Mouse (Mus musculus) kidney, postnatal 10 days (tissue): ENCODE measurements around the gene Tpd52l1.
"Not testable (repeated sequence)": the region's sequence is repeated elsewhere in the genome, so short reads cannot be mapped to it uniquely, and the experiment has no call there.

Experiments used
- DNase-seq: peaks from one replicate; pipeline ENCODE4 v3.0.0; 2021; ENCODE audit warnings: mixed read lengths

Tpd52l1 gene

GRCm38 (mm10) chr10:31445291-31446124, at the start of gene Tpd52l1:
Gene Tpd52l1, minus strand, starts transcription at chr10:31445958.
- peak; percentile 92 for DNase-seq

DNA sequence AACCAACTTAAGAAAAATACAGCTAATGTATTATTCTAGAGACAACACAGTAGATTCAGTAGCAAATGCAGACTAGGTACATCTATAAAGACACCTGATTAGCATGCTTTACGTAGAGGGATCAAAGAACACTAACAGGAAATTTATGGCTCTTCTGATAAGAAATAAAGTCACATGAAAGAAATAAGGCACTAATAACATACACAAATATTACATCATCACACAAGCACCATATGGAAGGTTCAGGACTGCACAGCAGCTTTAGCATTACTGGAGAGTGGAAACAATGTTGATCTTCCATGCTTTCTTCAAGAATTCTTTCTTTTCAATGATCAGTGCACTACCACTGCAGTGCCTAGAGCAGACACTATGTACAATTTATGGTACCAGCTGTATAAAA, 48.5 kb upstream of the Tpd52l1 start:
- DNase-seq, result no peak

DNA sequence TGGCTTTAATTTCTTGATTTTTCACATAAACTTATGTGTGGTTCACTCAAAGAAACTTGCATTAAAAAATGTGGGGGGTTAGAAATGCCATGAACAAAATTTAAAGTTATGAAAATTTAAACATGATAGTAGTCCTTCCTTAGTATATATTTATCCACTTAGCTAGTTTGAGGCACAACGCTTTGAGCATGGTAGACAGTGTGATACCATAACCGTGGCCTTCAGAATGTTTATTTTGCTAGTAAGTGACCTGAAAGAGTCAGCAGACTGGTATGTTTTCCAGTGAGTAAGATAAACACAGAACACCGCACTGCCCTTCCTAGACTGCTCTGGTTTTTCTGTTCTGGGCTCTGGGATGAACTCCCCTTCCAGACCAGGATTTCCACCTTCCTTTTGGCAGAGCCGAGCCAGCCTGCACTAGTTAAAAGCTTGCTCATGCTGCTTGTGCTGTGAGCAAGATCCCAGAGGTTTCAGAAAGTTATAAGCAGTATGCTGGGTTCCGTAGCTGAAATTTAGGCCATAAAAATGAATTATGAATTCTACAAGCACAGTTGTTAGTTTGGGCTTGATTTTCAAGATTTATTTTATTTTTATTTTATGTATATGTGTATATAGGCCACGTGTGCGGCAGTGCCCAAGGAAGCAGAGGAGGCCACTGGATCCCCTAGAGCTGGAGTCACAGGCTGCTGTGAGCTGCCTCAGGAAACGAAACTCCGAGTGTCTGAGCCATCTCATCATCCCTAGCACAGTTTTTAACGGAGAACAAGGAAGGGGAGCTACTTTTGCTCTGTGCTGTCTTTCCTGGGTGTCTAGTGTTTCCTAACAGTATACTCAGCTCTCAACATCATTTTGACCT, 21.5 kb upstream of the Tpd52l1 start:
- DNase-seq, result no peak

- DNase-seq, result peak; percentile 11
Measured at GRCm38 (mm10) chr10:31465840-31466541, 20.2 kb upstream of the Tpd52l1 start.

GRCm38 (mm10) chr10:31465424-31465823, 19.7 kb upstream of the Tpd52l1 start:
- DNase-seq, result no peak

DNA sequence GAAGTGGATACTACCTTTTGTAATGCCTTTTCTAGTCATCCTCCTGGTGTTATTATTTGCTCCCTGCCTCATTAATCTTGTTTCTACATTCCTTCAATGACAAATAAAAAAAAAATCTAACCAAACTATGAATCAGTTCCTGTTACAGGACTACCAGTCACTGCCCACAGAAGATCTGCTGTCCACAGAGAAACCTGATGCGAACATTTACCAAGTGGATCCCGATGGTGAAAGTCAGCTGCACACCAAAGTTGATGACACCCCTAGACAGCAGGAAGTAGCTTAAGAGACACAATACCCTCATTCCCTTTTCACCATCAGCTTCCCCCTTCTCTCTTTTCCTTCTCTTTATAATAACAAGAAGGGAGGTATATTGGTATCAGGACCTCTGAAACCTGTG, 17.3 kb upstream of the Tpd52l1 start:
- no peak for DNase-seq

- no peak for DNase-seq
Measured at GRCm38 (mm10) chr10:31456806-31457205, 11.0 kb upstream of the Tpd52l1 start.

- no peak for DNase-seq
Measured at GRCm38 (mm10) chr10:31447083-31447482, 1.3 kb upstream of the Tpd52l1 start.

- no peak for DNase-seq
Measured at GRCm38 (mm10) chr10:31444206-31444605, 1.6 kb downstream of the Tpd52l1 start.

DNA sequence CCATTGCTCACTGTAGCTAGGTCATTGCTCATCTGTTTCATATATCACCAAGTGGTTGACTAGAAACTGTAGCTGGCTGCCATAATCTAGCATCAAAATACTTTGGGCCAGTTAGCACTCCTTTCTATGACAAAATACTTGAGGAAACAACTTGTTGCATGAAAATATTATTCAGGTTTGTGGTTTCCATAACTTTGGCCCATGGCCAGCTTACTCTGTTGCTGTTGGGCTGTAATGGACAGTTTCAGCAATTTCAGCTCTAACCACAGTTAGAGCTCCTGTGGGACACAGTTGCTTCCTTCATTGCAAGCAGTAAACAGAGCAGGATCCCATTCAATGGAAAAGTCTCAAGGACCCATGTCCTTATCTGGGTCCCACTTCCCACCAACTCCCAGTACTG, 4.3 kb downstream of the Tpd52l1 start:
- no peak for DNase-seq

DNA sequence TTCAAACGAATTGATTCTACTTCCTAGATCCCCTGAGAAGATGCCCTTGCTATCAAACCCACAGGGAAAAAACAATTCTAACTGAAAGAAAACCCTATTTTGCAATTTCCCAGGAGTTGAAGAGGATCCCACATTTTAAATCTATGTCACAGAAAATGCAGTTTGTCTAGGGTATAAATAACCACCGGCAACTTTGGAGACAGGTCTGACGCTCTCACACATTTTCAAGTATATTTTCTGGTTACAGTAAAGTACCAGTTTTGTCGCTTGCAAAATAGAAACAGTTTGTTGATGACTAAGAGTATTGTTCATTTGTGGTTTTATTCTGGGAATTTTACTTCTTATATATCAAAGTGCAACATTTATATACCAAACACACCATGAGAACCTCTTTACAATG, 9.7 kb downstream of the Tpd52l1 start:
- no peak for DNase-seq

DNA sequence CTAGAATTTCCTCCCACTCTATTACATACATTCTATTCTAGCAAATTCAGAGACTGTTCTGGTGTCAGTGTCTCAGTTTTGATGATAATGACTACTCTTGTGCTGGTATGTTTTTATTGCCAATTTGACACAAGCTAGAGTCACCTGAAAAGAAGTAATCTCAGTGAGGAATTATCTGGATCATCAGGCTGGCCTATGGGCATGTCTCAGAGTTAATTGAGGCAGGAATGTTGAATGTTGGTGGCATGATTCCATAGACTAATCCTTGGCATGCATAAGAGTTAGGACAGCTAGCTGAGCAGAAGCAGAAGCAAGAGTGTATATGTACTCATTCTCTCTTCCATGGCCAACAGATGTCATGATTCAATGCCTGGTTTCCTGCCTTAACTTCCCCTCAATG, 27.8 kb downstream of the Tpd52l1 start:
- DNase-seq, result no peak

DNA sequence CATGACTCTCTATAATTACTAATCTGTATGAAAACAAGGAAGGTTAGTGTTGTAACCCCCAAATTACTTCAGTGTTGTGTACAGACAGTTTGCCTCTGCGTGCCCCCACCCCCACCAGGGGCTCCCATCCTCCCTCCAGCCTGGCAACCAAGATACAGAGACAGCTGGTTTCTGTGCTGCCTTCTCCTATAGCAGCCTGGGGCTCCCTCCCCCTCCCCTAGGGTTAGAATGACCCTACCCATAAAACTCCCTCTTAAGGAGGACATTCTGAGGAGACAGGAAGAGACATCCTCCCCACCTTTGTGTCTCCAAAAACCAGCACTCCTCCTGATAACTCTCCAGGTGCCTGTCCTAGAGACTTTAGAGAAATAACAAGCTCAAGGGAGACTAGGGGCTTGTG, 52.8 kb downstream of the Tpd52l1 start:
- DNase-seq, result no peak

GRCm38 (mm10) chr10:31390777-31391395, 54.9 kb downstream of the Tpd52l1 start:
- DNase-seq, result no peak

GRCm38 (mm10) chr10:31388566-31388965, 57.2 kb downstream of the Tpd52l1 start:
- DNase-seq, result not testable (repeated sequence)

- DNase-seq, result peak; percentile 18
Measured at GRCm38 (mm10) chr10:31370200-31370599, 75.6 kb downstream of the Tpd52l1 start.

- DNase-seq, result no peak
Measured at GRCm38 (mm10) chr10:31359749-31360148, 86.0 kb downstream of the Tpd52l1 start.

- no peak for DNase-seq
Measured at GRCm38 (mm10) chr10:31354886-31355461, 90.8 kb downstream of the Tpd52l1 start.

- DNase-seq, result no peak
Measured at GRCm38 (mm10) chr10:31354141-31354540, 91.6 kb downstream of the Tpd52l1 start.

DNA sequence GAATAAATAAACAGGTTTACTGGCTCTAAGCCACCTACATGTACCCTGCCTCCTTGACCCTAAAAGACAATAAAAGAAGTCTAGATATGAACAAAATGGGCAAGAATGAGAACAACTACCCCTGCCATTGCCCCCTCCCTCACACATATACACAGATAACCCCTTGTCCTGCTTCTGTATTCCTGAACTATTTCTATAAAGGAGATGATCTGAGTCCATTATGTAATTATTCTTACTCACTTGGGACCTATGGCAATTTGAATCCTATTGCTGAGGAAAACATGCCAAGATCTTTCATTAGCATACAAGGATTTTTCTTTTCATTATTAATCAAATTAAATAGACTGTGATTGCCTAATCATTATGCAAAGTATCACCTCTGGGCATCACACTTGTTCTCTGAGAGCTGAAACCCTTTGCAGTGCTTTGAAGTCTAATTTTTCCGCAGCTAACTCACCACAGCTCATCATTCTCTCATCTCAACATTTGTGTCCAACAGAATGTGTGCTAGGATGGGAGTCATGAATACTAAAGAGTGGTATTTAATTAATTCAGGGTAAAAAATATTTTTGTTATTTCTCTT, 92.8 kb downstream of the Tpd52l1 start:
- DNase-seq, result no peak

DNA sequence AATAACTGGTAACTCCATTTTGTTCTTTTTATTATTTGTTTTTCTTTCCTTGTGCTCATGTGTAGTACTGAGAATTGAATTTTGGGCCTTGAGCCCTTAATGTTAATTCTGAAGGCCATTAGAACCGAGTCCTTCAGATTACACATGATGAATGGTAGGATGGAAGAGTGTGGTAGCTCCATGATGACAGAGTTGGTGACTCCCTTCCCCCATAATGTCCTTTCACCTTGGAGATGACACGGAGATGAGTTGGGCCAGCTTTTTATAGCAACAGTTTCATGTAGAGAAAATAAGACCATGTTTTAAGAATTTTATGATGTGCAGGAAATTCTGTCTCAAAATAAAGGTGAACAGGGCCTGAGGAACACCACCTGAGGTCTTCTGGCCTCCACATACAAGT, 94.7 kb downstream of the Tpd52l1 start:
- no peak for DNase-seq

- no peak for DNase-seq
Measured at GRCm38 (mm10) chr10:31346401-31346800, 99.4 kb downstream of the Tpd52l1 start.
